Mouse (Mus musculus): ENCODE results near the gene Acsl5.

DNA sequence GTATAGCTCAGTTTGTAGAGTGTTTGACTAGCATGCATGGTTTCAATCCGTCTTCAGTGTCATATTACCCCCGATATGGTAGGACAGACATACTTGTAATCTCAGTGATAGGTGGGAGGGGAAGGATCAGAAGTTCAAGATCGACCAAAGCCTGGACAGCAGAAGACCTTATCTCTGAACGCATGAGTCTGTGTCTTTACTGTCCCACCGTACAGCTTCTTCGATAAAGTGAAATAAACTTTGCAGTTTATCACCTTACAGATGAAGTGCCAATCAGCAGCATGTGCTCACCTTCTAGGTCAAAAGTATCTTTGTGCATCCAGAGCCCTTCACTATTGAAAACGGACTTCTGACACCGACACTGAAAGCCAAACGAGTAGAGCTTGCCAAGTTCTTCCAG lies 43.3 kb downstream of the Acsl5 start:
- no peak for TF ChIP-seq POLR2A (IDR thresholded peaks at IDR 0.05; ENCODE audit: borderline replicate concordance, control insufficient read depth, low read depth, low read length)
- no peak for TF ChIP-seq CTCF (IDR thresholded peaks at IDR 0.05; ENCODE audit: control insufficient read depth, insufficient read depth, low read length)

All from bone marrow, adult 2 months (tissue).